Mouse (Mus musculus) hindlimb bud, embryonic 11.5 days (tissue): Measurements from ENCODE around the gene Cplx3.

Experiments used
- DNase-seq: peaks from one replicate; pipeline ENCODE4 v3.0.0-alpha.2; 2012; ENCODE audit warnings: low read depth, low spot score; ENCODE audit errors: extremely low spot score

The Cplx3 gene

GRCm38 (mm10) chr9:57606139-57606851 lies at the start of gene Cplx3:
Gene Cplx3 (minus strand): TSS chr9:57606281.
- DNase-seq = no peak

GRCm38 (mm10) chr9:57655749-57656148 lies 49.7 kb upstream of the Cplx3 start:
- peak; percentile 92 for DNase-seq

GRCm38 (mm10) chr9:57654966-57655365 lies 48.9 kb upstream of the Cplx3 start:
- DNase-seq = no peak

GRCm38 (mm10) chr9:57653283-57653682 lies 47.2 kb upstream of the Cplx3 start, which contains the start of gene Csk:
Gene Csk (minus strand): TSS chr9:57653631.
- no peak for DNase-seq

- DNase-seq = no peak
Measured at GRCm38 (mm10) chr9:57652855-57653254, 46.8 kb upstream of the Cplx3 start.

GRCm38 (mm10) chr9:57652351-57652750 lies 46.3 kb upstream of the Cplx3 start:
- DNase-seq = no peak

- DNase-seq = no peak
Measured at GRCm38 (mm10) chr9:57650786-57651311, 44.8 kb upstream of the Cplx3 start.

GRCm38 (mm10) chr9:57650130-57650785 lies 44.2 kb upstream of the Cplx3 start:
- no peak for DNase-seq

- no peak for DNase-seq
Measured at GRCm38 (mm10) chr9:57647286-57648108, 41.4 kb upstream of the Cplx3 start.

- DNase-seq = no peak
Measured at GRCm38 (mm10) chr9:57646551-57647103, 40.5 kb upstream of the Cplx3 start.

GRCm38 (mm10) chr9:57644944-57645893 lies 39.1 kb upstream of the Cplx3 start:
- peak; percentile 56 for DNase-seq

GRCm38 (mm10) chr9:57644442-57644943 lies 38.4 kb upstream of the Cplx3 start:
- DNase-seq = no peak

GRCm38 (mm10) chr9:57643856-57644180 lies 37.7 kb upstream of the Cplx3 start:
- no peak for DNase-seq

- DNase-seq = no peak
Measured at GRCm38 (mm10) chr9:57643169-57643855, 37.2 kb upstream of the Cplx3 start.

GRCm38 (mm10) chr9:57641775-57642550 lies 35.9 kb upstream of the Cplx3 start:
- no peak for DNase-seq

GRCm38 (mm10) chr9:57641022-57641421 lies 34.9 kb upstream of the Cplx3 start:
- no peak for DNase-seq

GRCm38 (mm10) chr9:57640384-57640783 lies 34.3 kb upstream of the Cplx3 start:
- DNase-seq = no peak

- no peak for DNase-seq
Measured at GRCm38 (mm10) chr9:57639661-57640328, 33.7 kb upstream of the Cplx3 start.
